Mouse (Mus musculus) gastrocnemius, postnatal 25 days (tissue): ENCODE measurements around the gene Scn3b. TPM values are rescaled to one million over a fixed set of nuclear protein-coding genes. Genes with fewer than 3 reads are reported as not detected.

ENCODE experiments used
- DNase-seq: peaks from one replicate; pipeline ENCODE4 v3.0.0; 2022
- total RNA-seq, 2 experiments: library from RNA; stranded (reverse); gene quantifications; 1 replicate in 1 of 2; 2 replicates in 1 of 2; pipeline ENCODE4 v1.2.3; 2021

Scn3b gene
- total RNA-seq, 2 experiments from 2014 or later: 1.9 to 4.4 TPM

GRCm38 (mm10) chr9:40268748-40269102 is 292 bp upstream of the Scn3b start:
- no peak for DNase-seq

- no peak for DNase-seq
Observed at GRCm38 (mm10) chr9:40269880-40270279, 863 bp downstream of the Scn3b start.

- DNase-seq: no peak
Observed at GRCm38 (mm10) chr9:40271075-40271474, 2.1 kb downstream of the Scn3b start.

GRCm38 (mm10) chr9:40272822-40273221 is 3.8 kb downstream of the Scn3b start:
- DNase-seq: no peak

- no peak for DNase-seq
Observed at GRCm38 (mm10) chr9:40275904-40276303, 6.9 kb downstream of the Scn3b start.

GRCm38 (mm10) chr9:40277671-40278070 is 8.7 kb downstream of the Scn3b start:
- no peak for DNase-seq

- DNase-seq: no peak
Observed at GRCm38 (mm10) chr9:40279438-40279837, 10.4 kb downstream of the Scn3b start.

- DNase-seq: no peak
Observed at GRCm38 (mm10) chr9:40282968-40283367, 14.0 kb downstream of the Scn3b start.

GRCm38 (mm10) chr9:40292475-40292874 is 23.5 kb downstream of the Scn3b start:
- DNase-seq: no peak

- DNase-seq: no peak
Observed at GRCm38 (mm10) chr9:40293286-40293685, 24.3 kb downstream of the Scn3b start.

- no peak for DNase-seq
Observed at GRCm38 (mm10) chr9:40293740-40294139, 24.7 kb downstream of the Scn3b start.

- DNase-seq: no peak
Observed at GRCm38 (mm10) chr9:40294210-40294609, 25.2 kb downstream of the Scn3b start.

GRCm38 (mm10) chr9:40294866-40295265 is 25.8 kb downstream of the Scn3b start:
- DNase-seq: no peak

GRCm38 (mm10) chr9:40296251-40296650 is 27.2 kb downstream of the Scn3b start:
- no peak for DNase-seq

- no peak for DNase-seq
Observed at GRCm38 (mm10) chr9:40297969-40298368, 29.0 kb downstream of the Scn3b start.

- no peak for DNase-seq
Observed at GRCm38 (mm10) chr9:40299323-40299722, 30.3 kb downstream of the Scn3b start.

- DNase-seq: no peak
Observed at GRCm38 (mm10) chr9:40300018-40300989, 31.3 kb downstream of the Scn3b start.

- DNase-seq: no peak
Observed at GRCm38 (mm10) chr9:40301475-40301874, 32.5 kb downstream of the Scn3b start.

- DNase-seq: no peak
Observed at GRCm38 (mm10) chr9:40302375-40302774, 33.4 kb downstream of the Scn3b start.

- no peak for DNase-seq
Observed at GRCm38 (mm10) chr9:40304243-40304642, 35.2 kb downstream of the Scn3b start.

GRCm38 (mm10) chr9:40307311-40307710 is 38.3 kb downstream of the Scn3b start:
- DNase-seq: no peak

- DNase-seq: no peak
Observed at GRCm38 (mm10) chr9:40309876-40310275, 40.9 kb downstream of the Scn3b start.

- no peak for DNase-seq
Observed at GRCm38 (mm10) chr9:40311813-40312212, 42.8 kb downstream of the Scn3b start.
